Mouse (Mus musculus) heart, postnatal 0 days (tissue): Measurements from ENCODE around the gene Pou2f3.

ENCODE experiments used
- CTCF ChIP-seq: IDR thresholded peaks from 2 replicates; pipeline ENCODE4 v1.5.1; 2016; ENCODE audit warnings: antibody characterized with exemption, control low read depth, low read depth
- EP300 ChIP-seq: IDR thresholded peaks from 2 replicates; pipeline ENCODE4 v1.6.1; 2016; ENCODE audit warnings: antibody characterized with exemption, low read depth

GRCm38 (mm10) chr9:43141839-43142238 is 68.3 kb downstream of the Pou2f3 start:
- peak; percentile 96 for TF ChIP-seq CTCF
- no peak for TF ChIP-seq EP300
